In genomic region chr12:79389971-79390370, GRCm38 (mm10) we compare ENCODE assay signal across 15 mouse cellular contexts.
DNase-seq lines count a peak whose midpoint lies in the region; ATAC-seq lines count a peak whose summit lies in the region.
"Had no signal": no experiment of that assay in that cellular context is flagged by ENCODE, and none has a peak within 500 bp of the region (broad histone marks: within the 10 kb centered on the region; RNA-seq: fewer than 3 reads in every experiment).

No protein-coding gene starts in this region.

- H3K9ac ChIP-seq in heart, embryonic 11.5 days (ENCODE audit: low read depth, low read length): no peak overlapping the region
- H3K9ac ChIP-seq in lung, embryonic 16.5 days (ENCODE audit: low read length): no peak overlapping the region

- no peak for ATAC-seq in heart, embryonic 11.5 days (replicated peaks; ENCODE audit: insufficient number of reproducible peaks, low FRiP score, low TSS enrichment)
- peak; percentile 79 for ATAC-seq in lung, embryonic 16.5 days (ENCODE audit: low read depth)
- ATAC-seq: hindbrain, embryonic 16.5 days had no signal

- no peak overlapping the region for H3K4me2 ChIP-seq in heart, embryonic 11.5 days
- H3K4me2 ChIP-seq in lung, embryonic 16.5 days (ENCODE audit: low read depth, low read length): no peak overlapping the region

- no peak overlapping the region for H3K4me3 ChIP-seq in heart, embryonic 11.5 days (ENCODE audit: low read depth, low read length)
- no peak overlapping the region for H3K4me3 ChIP-seq in lung, embryonic 16.5 days (ENCODE audit: low read length)
- H3K4me3 ChIP-seq: midbrain, embryonic 10.5 days had no signal

- no peak for DNase-seq in heart, postnatal 36 days
- no peak for DNase-seq in lung, adult 18-20 months
- DNase-seq in embryo, embryonic 10.5 days (ENCODE audit: low spot score): peak; percentile 47
- peak; percentile 36 to 44 for DNase-seq in heart, postnatal 10 days
- DNase-seq in spleen, postnatal 14 days (ENCODE audit: low spot score in 2 of 2): no peak
- DNase-seq: adrenal gland, adult 2 months; cerebellum, adult 18-20 months; kidney, adult 18-20 months; kidney, postnatal 14 days; liver; right cerebral cortex, postnatal 25 days had no signal

- H3K27me3 ChIP-seq in heart, embryonic 11.5 days (ENCODE audit: control insufficient read depth, insufficient read depth, low read length): no peaks in the 10 kb centered on the region
- H3K27me3 ChIP-seq in lung, embryonic 16.5 days (ENCODE audit: control insufficient read depth, insufficient read depth, low read depth, low read length): no peaks in the 10 kb centered on the region

- peaks cover 15% of the 10 kb centered on the region for H3K4me1 ChIP-seq in heart, embryonic 11.5 days (ENCODE audit: control insufficient read depth, insufficient read depth, low read length)
- H3K4me1 ChIP-seq in lung, embryonic 16.5 days (replicated peaks; ENCODE audit: control insufficient read depth, insufficient read depth, low read length): peaks cover 17% of the 10 kb centered on the region

- H3K9me3 ChIP-seq in heart, embryonic 11.5 days (replicated peaks; ENCODE audit: control insufficient read depth, low read length): no peaks in the 10 kb centered on the region
- H3K9me3 ChIP-seq in lung, embryonic 16.5 days (ENCODE audit: control insufficient read depth, low read length): no peaks in the 10 kb centered on the region
- H3K9me3 ChIP-seq: midbrain, embryonic 10.5 days had no signal

- intact Hi-C loops in heart, postnatal 36 days (cut with DNase I): no loop called here
- intact Hi-C loops in heart, postnatal 10 days (cut with DNase I): no loop called here

- no peaks in the 10 kb centered on the region for H3K36me3 ChIP-seq in heart, embryonic 11.5 days (ENCODE audit: control insufficient read depth, insufficient read depth, low read length)
- no peaks in the 10 kb centered on the region for H3K36me3 ChIP-seq in lung, embryonic 16.5 days (ENCODE audit: control insufficient read depth, insufficient read depth, low read length)
- H3K36me3 ChIP-seq: midbrain, embryonic 10.5 days had no signal

- peak overlapping the region; percentile 80 for H3K27ac ChIP-seq in heart, embryonic 11.5 days (ENCODE audit: low read depth, low read length)
- peak overlapping the region; percentile 88 for H3K27ac ChIP-seq in lung, embryonic 16.5 days (ENCODE audit: low read length)
- H3K27ac ChIP-seq: midbrain, embryonic 10.5 days had no signal

Comparison
In these comparisons a context has a peak if more than half of its experiments do, and no peak if none do; other contexts are left out.
1. DNase-seq: peak in embryo, embryonic 10.5 days (single experiment) and heart, postnatal 10 days (2 of 2); none in heart, postnatal 36 days (0 of 2), lung, adult 18-20 months (0 of 2) and spleen, postnatal 14 days (0 of 2).